Mouse (Mus musculus): ENCODE results near the gene Kin.

Kin gene

GRCm38 (mm10) chr2:10080310-10081010 is at the start of gene Kin, which contains the start of gene Atp5c1:
Kin (plus strand) TSS chr2:10080593.
Atp5c1 (minus strand) TSS chr2:10080510.
- peak; percentile 96 for DNase-seq

DNA sequence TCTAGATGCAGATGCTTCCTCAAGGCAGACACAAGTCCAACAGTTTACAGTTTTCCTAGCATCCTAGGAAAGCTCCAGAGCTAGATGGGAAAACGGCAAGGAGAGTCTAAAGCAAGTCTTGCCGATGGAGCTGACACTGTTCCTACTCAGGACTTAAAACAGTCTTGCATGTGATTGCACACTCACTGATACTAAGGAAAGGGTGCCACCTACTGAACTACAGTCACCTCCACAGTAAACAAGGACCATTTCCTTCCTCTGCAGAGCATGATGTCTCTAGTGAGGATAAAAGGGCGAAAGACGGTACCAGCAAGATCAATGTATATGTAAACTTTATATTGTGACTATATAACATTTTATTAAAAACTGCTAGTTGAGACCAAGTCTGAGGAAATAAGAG is 46.7 kb upstream of the Kin start:
- no peak for DNase-seq

- no peak for DNase-seq
Observed at GRCm38 (mm10) chr2:10034976-10035375, 45.4 kb upstream of the Kin start.

GRCm38 (mm10) chr2:10047758-10048436 is 32.5 kb upstream of the Kin start:
- peak; percentile 30 for DNase-seq

DNA sequence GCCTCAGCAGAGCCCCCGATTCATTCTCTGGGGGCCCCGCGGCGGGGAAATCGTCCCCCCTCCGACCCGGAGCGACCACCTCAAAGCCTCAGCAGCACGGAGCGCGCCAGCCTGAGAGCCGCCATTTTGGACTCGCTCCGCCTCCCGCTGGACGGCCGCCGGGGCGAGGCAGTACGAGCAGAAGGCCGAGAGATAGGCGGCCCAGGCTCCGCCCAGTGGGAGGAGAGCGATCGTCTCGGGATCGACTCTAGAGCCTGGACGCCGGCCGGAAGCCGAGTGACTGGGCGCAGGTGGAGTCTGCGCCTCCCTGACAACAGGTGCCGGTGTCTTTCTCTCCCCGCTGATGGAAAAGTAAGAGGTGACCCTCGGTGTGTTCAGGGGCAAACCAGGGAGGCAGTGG is 31.9 kb upstream of the Kin start, which contains the start of gene Taf3:
Gene Taf3 (minus strand): TSS at position 136 of the 400 bp plus-strand sequence.
- peak; percentile 92 for DNase-seq

DNA sequence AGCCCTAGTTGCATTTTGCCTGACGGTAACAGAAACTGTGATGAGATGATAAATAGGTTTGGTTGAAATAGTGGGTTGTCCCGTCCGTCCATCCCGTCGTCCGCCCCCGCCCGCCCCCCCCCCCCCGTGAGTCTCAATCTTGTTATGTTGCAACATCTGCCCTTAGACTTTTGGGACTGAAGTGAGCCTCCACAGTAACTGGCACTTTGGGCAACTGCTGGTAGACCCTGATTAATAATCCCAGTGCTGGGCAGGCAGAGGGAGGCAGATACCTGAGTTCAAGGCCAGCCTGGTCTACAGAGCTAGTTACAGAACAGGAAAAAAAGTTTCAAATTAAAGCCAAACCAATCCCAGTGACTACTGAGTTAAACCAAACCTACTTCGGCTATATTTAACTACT is 30.9 kb upstream of the Kin start:
- no peak for DNase-seq

- DNase-seq: peak; percentile 63
Observed at GRCm38 (mm10) chr2:10050878-10051277, 29.5 kb upstream of the Kin start.

DNA sequence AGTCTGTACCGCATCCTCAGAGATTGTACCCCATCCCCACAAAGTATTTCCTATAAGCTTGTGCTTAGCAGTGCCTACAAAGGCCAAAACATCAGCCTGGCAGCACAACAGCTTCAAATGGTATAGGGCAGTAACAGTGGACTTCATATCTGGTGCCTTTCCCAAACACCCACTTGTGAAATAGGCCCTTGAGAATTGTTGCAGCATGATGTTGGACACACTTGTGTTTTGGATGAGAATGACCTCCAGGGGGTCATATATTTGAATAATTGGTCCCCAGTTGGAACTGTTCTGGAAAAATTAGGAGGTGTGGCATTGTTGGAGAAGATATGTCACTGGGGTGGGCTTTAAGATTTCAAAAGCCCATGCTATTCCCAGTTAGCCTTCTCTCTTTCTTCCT is 28.4 kb upstream of the Kin start:
- DNase-seq: no peak

GRCm38 (mm10) chr2:10058836-10059235 is 21.6 kb upstream of the Kin start:
- no peak for DNase-seq

GRCm38 (mm10) chr2:10071751-10072150 is 8.6 kb upstream of the Kin start:
- DNase-seq: no peak

GRCm38 (mm10) chr2:10074470-10074869 is 5.9 kb upstream of the Kin start:
- DNase-seq: no peak

DNA sequence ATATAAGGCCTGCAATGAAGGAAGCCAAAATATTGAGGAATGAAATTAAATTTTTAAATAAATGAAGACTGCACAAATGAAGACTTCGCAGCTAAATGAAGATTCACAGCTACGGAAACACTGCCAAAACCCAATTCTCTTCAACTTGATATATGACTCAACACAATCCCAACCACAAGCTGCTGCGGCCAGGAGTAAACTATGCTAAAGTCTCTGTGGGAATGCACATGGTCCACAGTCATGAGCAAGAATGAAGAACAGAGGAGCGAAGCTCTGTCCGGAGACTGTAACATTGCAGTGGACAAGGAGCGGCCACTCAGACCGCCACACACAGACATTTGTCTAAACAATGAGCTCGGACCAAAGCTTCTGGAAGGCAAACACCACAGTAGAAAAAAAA is 3.7 kb upstream of the Kin start:
- DNase-seq: no peak

GRCm38 (mm10) chr2:10079745-10080309 is 566 bp upstream of the Kin start:
- no peak for DNase-seq

GRCm38 (mm10) chr2:10081453-10082080 is 1.2 kb downstream of the Kin start:
- no peak for DNase-seq

- DNase-seq: no peak
Observed at GRCm38 (mm10) chr2:10082737-10083136, 2.3 kb downstream of the Kin start.

- no peak for DNase-seq
Observed at GRCm38 (mm10) chr2:10087256-10087850, 7.0 kb downstream of the Kin start.

DNA sequence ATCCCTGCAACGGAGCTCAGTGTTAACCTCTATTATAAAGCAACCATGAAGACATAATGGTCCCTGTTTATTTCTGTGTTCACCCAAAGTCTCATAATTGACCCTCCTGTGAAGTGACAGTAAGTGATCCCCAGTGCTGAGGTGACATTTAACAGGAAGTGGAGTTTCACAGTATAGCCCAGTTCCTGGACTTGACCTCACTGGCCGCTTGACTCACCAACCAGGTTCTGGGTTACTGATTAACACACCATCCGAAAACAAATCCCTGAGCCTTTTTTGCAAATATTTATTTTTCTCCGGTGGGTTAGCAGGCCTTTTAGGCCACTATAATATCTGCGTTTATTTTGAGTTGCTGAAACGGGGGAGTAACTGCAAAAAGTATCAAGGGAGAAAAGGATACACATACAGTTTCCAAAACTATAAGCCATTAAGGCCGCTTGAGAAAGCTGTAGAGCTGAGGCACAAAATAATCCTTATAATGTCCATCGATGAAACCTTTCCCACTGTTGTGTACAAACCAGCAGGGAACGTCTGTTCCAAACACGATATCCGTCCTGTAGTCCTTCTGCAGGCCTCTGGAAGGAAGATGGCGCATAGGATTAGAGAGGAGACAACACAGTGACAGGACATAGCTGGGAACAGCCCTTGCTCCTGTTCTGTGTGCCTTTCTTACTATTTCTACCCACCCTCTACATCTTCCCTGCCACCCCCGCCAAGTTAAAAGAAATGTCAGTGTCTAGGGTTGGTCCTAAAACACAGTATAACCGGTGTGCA is 14.1 kb downstream of the Kin start:
- DNase-seq: no peak

GRCm38 (mm10) chr2:10098598-10099215 is 18.3 kb downstream of the Kin start:
- peak; percentile 35 for DNase-seq

GRCm38 (mm10) chr2:10100471-10100870 is 20.1 kb downstream of the Kin start:
- no peak for DNase-seq

DNA sequence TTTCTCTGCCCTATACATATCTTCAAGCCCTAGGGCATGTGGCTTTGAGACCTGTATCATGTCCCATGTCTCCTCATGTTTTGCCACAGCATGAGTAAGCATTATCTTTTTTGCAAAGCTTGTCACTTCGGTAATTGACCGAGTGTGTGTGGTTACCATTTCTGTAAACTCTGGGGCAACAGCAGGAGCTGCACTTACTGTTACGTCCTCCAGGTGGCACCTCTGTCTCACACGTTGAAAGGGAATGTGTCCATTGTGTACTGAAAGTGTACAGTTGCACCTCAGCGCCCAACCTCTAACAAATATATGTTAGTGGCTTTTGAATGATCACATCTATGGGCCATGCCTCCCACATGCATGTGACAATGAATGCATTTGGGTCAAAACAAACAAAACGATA is 20.8 kb downstream of the Kin start:
- DNase-seq: peak; percentile 66

DNA sequence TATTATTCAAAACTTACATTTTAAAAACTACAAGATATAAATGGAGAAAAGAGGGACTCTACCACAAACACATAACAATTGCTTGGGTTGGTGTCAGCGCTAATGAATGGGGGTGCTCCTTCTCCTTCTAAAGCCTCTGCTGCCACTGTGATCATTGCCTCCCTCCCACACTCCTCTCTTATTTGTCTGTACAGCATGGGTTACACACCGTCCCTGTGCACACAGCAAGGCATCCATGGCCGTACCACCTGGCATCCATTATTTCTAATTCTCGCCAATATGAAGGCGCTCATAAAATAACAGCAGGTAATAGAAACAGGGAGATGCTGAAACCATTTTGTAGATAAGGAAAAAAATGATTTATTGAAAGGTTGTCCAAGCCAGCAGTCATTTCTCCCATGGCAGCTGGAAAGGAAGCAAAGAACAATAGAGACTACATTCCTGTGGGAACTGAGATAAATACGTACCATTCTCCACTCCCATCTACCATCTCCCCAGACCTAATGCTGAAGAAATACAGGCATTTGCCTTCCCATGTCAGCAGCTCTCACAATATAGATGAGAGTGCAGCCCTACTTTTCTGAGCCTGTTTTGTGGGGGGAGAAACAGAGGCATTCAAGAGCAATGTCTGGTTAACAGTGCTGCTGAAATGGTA is 28.3 kb downstream of the Kin start:
- no peak for DNase-seq

Data from right cerebral cortex, postnatal 25 days (tissue).